Mouse (Mus musculus): ENCODE data around the gene Gpr180. TPM values are rescaled to one million over a fixed set of nuclear protein-coding genes. Genes with fewer than 3 reads are reported as not detected.
A peak's percentile ranks its signal among the peaks of the same experiment; 100 is the strongest.
"Not testable (repeated sequence)": the region's sequence is repeated elsewhere in the genome, so short reads cannot be mapped to it uniquely, and the experiment has no call there.

Gene Gpr180
- total RNA-seq (2015; ENCODE audit: low replicate concordance) (6.1 TPM in 1 of 2 replicates, not detected in the other), total RNA-seq (2017; ENCODE audit: low replicate concordance) (1.3 and 2.0 TPM in 2 replicates)

- peak; percentile 94 for ATAC-seq (replicated peaks; ENCODE audit: low FRiP score, poor library complexity, severe bottlenecking)
Measured at GRCm38 (mm10) chr14:118136744-118137452, at the start of gene Gpr180. Gene Gpr180, plus strand, starts transcription at chr14:118137158.

GRCm38 (mm10) chr14:118088437-118089207 is 48.3 kb upstream of the Gpr180 start:
- peak; percentile 54; the same call in 1 of the 2 replicates for ATAC-seq (replicated peaks; ENCODE audit: low FRiP score, poor library complexity, severe bottlenecking)

GRCm38 (mm10) chr14:118089215-118089805 is 47.6 kb upstream of the Gpr180 start:
- peak; percentile 73 for ATAC-seq (replicated peaks; ENCODE audit: low FRiP score, poor library complexity, severe bottlenecking)

DNA sequence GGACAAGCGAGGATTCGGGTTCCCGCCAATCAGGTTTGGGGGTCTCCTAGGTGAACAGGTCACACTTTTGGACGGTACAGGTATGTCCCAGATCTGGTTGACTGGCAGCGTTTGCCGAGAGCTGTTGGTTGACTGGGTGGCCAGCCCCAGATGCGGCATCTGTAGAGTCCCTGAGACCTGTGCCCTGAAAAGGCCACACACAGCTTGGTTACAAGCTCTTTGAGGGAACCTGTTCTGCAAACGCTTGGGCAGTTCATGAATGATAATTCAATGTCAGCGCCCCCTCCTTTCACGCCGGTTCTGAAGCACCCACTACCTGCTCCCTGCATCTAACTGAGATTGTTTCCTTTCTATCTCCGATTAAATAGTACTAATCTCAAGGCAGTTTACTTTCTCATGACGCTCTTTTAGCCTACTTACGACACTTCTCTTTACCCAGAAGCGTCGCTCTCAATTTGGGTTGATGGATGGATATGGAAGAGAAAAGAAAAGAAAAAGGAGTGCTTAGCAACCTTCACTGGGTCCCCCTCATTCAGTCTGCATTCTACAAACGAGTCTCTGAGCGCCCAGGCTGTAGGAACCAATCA is 47.1 kb upstream of the Gpr180 start:
- no peak for ATAC-seq (replicated peaks; ENCODE audit: low FRiP score, poor library complexity, severe bottlenecking)

- no peak for ATAC-seq (replicated peaks; ENCODE audit: low FRiP score, poor library complexity, severe bottlenecking)
Measured at GRCm38 (mm10) chr14:118098265-118098664, 38.7 kb upstream of the Gpr180 start.

DNA sequence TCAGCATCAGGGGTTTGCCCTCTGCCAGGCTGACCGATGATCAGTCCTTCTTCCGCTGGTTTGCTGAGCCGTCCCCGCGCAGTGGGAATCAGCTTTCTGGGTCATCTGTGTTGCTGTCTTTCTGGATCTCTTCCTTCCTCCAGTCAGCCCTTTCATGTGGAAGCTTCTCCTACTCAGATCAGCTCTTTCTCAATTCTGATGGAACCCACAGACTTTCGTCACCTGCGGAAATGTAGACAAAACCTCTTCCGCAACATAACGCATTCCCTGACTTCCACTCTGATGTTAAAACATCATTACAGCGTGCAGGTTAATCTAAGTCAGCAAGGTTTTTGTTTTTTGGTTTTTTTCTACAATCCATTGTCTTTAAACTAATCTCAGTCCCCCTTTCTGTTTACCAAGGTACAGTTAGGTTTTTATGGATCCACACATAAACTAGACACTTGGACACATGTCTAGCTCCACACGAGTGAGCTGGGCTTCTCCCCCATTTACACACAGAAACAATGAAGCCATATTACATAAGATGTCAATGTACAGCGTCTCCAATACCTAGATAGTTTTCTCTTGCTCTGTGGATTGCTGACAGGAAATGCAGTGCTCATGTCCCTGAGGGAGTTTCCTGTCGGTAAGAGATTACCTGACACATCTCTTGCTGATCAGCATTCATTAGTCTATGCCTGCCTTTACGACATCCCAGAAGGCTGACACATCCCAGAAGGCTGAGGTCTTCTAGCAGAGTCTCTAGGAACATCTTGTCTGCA is 35.5 kb upstream of the Gpr180 start:
- no peak for ATAC-seq (replicated peaks; ENCODE audit: low FRiP score, poor library complexity, severe bottlenecking)

- not testable (repeated sequence) for ATAC-seq (replicated peaks; ENCODE audit: low FRiP score, poor library complexity, severe bottlenecking)
Measured at GRCm38 (mm10) chr14:118107479-118107878, 29.5 kb upstream of the Gpr180 start.

DNA sequence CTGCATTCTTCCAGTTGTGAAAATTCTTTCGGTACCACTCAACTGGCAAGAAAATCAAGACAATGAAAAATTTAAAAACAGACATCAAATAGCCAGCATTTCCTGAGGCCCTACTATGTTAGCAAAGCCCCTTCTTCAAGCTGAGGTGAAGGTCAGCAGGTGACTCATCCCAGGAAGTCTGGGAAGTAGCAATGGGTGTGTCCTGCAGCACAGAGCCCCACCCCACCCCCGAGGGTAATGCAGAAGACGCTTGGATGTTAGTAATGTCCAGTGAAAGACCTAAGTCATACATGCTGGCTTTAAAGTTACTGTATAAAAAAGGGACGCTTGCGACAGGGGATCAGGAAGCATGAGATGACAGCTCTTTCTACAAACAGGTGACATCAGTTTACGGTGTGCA is 23.8 kb upstream of the Gpr180 start:
- ATAC-seq (replicated peaks; ENCODE audit: low FRiP score, poor library complexity, severe bottlenecking): no peak

DNA sequence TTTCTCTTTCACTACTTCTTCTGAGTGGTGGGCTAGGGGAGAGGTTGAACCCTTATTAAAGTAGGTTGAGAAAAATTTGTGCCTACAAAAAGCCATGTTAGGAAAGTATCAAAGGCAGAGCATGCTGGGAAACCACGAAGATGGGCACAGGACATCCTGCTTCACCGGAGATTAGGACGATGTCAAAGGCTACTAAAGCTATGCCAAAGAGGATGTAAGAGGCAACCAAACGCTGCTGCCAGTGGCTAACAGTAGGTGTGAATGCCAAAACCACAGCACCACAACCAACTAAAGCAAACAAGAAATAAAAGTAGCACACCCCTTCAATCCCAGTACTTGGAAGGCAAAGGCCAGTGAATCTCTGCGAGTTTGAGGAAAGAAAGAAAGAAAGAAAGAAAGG is 12.8 kb upstream of the Gpr180 start:
- no peak for ATAC-seq (replicated peaks; ENCODE audit: low FRiP score, poor library complexity, severe bottlenecking)

DNA sequence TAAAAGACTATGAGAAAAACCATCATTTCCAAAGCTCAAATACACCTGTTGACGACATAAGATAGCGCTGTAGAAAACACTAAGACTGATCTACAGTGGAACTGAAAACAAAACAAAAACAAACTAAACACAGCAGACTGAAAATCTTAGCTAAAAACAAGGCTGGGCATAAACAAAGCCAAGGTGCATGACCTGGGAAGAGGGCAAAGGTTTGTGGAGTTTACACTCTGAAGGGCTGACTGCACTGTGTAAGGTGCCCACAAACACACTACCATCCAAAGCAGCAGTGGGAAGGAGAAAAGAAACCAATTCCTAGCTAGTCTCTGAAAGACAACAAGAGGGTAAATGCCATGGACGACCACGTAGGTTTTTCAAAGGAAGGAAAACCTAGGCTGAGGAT is 12.2 kb upstream of the Gpr180 start:
- no peak for ATAC-seq (replicated peaks; ENCODE audit: low FRiP score, poor library complexity, severe bottlenecking)

GRCm38 (mm10) chr14:118126301-118126700 is 10.7 kb upstream of the Gpr180 start:
- ATAC-seq (replicated peaks; ENCODE audit: low FRiP score, poor library complexity, severe bottlenecking): no peak

- ATAC-seq (replicated peaks; ENCODE audit: low FRiP score, poor library complexity, severe bottlenecking): no peak
Measured at GRCm38 (mm10) chr14:118131472-118131871, 5.5 kb upstream of the Gpr180 start.

DNA sequence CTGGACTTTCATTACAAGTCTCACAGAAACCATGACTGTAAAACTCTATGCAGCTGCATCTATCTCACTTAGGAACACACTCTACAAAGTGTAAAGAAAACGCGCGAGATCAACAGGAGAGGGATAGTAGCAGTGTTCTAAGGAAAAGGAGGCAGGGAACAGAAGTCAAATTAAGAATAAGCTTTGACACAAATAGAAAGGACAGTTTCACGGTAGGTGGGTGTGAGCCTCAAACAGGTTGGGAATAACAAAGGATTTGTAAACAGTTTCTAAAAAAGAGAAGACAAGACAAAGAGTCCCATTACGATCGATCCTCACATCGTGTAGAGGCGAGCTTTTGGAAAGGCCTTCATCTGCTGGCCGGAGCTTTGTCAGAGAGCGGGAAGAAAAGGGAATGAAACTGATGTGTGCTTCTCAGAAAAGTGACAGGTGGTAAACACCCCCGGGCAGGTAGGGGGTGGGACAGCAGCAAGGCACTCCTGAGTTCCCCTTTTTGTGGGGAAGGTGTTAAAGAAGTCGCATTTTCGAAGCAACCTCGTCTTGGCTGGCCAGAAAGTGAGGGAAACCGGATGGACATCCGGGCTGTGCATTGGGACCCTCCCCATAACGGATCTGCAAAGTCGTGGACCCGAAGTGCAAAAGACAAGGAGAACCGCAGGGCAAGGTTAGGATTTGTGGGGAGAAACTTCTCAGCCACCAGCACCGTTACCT is 4.9 kb upstream of the Gpr180 start:
- no peak for ATAC-seq (replicated peaks; ENCODE audit: low FRiP score, poor library complexity, severe bottlenecking)

DNA sequence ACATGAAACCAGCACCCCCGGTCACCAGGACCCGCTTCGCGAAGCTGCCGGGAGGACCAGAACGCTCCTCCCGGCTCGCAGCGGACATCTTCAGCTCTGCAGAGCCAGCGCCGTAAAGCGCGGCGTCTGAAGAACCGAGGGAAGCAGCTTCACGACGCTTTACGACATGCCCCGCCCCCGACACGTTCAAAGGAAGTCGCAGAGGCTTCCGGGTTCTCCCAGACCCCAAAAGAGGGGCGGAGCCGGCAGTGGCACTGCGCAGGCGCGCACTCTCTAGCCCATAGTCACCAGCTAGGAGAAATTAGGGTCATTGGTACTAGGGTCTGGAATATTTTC is 4.3 kb upstream of the Gpr180 start, which contains the start of gene Tgds:
Gene Tgds, minus strand, starts transcription at position 114 of the 336 bp plus-strand sequence.
- ATAC-seq (replicated peaks; ENCODE audit: low FRiP score, poor library complexity, severe bottlenecking): peak; percentile 78

DNA sequence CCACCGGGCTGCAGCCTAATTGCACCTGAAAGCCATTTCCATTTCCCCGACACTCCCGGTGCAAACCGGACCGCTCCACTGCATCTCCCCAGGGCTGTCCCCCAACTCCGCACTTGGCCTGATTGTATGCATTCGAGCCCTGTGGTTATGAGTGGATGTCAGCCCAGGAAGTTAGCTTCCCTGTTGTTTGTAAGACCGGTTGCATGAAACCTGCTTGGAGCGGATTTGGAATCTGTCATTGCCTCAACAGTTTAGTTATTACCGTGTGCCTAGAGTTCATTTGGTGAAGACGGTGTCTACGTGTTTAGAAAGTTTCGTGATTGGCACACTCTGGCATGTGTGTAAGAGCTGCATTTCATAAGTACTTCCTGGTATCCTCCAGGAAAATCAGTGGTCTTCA is 529 bp downstream of the Gpr180 start:
- ATAC-seq (replicated peaks; ENCODE audit: low FRiP score, poor library complexity, severe bottlenecking): no peak

DNA sequence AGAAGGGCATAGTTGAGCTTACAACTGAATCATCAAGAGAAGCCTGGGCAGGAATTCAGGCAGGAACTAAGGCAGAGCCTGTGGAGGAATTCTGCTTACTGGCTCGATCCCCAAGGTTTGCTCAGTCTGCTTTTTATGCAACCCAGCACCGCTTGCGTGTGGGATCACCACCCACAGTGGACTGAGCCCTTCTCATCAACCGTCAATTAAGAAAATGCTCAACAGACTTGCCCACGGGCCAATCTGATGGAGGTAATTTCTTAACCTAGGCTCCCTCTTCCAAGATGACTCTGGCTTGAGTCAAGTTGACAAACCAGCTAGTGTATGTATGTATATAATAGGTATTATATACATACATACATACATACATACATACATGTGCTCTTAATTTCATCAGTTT is 5.3 kb downstream of the Gpr180 start:
- ATAC-seq (replicated peaks; ENCODE audit: low FRiP score, poor library complexity, severe bottlenecking): no peak

- no peak for ATAC-seq (replicated peaks; ENCODE audit: low FRiP score, poor library complexity, severe bottlenecking)
Measured at GRCm38 (mm10) chr14:118148046-118148445, 11.1 kb downstream of the Gpr180 start.

- ATAC-seq (replicated peaks; ENCODE audit: low FRiP score, poor library complexity, severe bottlenecking): no peak
Measured at GRCm38 (mm10) chr14:118148554-118148953, 11.6 kb downstream of the Gpr180 start.
